Mouse (Mus musculus): ENCODE measurements around the gene Adgrf1.

Gene Adgrf1

DNA sequence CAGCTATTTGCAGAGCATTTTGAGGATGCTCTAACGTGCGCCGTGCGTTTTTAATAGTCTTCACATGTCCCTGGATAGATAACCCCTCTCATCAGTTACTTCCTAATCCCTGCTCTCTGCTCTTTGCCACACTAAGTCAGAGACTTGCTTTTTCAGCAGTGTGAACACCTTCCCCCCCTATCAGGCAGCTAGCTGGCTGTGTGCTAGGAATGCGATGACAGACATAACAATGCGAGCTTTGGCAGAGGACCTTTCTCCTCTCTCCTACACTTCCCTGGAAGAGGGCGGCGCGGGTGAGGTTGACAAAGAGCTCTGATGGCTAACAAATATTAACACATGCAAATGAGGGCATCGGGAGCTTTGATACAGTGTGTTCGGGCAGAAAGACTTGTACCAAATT lies 92.2 kb downstream of the Adgrf1 start:
- DNase-seq (ENCODE audit: low spot score), result no peak

GRCm38 (mm10) chr17:43362881-43363280 lies 92.8 kb downstream of the Adgrf1 start:
- DNase-seq (ENCODE audit: low spot score), result no peak

DNA sequence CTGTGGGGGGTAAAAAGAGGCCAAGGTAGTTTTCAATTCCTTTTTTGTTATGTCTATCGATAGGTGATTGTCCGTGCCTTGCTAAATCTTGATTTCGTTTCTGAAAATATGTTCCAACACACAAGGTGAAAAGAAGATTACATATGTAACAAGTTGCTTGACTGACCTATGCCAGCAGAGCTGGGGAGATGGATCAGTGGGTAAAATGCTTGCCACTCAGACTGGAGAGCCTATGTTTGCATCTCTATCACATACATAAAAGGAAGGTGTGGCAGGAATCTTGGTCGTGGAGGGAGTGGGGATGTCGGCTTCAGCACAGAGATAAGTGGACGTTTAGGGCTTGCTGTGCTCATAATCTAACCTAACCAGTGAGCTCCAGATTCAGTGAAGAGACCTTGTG lies 93.8 kb downstream of the Adgrf1 start:
- DNase-seq (ENCODE audit: low spot score), result no peak

GRCm38 (mm10) chr17:43365297-43365696 lies 95.2 kb downstream of the Adgrf1 start:
- DNase-seq (ENCODE audit: low spot score), result no peak

DNA sequence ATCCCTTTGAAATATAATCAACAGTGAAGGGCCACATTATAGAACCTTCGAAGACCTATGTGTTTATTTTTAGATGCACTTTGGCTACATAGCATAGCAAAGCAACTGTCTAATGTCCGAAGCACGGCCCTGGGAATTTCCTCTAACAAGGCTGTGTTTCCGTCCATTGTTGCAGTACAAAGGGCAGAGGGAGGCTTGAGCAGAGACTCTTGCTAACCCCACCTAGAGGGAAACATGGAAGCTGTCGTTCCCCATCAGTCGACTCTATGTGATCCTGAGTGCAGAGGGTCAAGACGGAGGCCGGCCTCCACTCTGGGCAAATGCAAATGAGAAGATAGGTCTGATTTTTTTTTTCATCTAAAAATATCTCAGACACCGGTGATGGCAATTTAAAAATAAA lies 96.4 kb downstream of the Adgrf1 start:
- DNase-seq (ENCODE audit: low spot score), result no peak

DNA sequence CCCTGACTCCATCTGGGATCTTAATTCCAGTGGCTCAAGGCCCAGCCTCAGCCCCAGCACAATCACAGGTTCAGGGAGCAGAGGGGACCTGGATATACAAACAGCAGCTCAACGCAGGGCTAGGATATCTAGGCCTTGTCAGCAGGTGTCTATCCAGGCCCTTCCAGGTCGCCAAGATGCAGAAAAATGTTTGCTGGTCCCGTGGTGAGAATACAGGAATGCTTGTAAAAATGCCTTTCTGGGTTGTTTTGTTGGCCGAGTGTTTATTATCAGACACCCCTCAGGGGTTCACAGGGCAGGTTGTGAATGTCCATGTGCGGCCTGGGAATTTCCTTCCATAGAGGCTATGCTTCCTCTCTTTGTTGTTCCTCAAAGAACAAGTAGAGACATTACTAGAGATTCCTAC lies 98.0 kb downstream of the Adgrf1 start:
- DNase-seq (ENCODE audit: low spot score), result no peak

DNA sequence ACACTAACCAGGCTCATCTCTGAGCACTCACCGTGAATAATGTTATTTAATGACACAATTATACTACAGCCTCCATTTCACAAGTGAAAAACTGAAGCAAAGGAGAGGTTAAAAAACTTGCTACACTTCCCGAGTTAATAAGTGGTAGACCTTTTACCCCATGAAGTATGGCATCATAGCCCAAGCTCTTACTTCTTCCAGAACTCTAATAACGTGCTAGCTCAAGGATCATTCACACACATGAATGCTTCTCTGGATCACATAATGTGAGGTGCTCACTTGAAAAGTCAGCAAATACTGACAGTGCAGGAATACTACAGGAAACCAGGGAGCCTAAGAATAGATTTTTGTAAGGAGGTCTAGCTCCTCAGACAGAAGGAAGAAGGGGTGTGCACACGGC lies 102.5 kb downstream of the Adgrf1 start:
- no peak for DNase-seq (ENCODE audit: low spot score)

DNA sequence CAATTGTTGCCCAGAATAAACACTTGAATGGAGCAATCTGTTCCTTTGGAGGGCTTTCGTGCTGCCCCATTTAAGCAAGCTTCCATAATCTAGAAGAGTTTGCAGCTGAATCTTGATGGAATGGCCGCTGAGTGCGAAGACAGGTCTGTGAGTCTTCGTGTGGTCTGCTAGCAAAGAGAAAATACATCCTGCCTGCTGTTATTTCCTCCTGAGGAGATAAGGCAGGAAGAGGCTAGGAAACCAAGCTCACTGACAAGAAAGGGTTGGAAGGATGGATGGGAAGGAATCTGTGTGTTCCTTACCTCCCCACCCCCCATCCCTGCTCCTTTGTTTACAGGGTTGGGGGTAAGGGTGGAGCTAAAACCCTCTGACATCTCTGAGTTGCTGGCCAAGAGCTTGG lies 103.9 kb downstream of the Adgrf1 start:
- DNase-seq (ENCODE audit: low spot score), result no peak

Measured in testis, postnatal 10 days (tissue).